19 mouse cellular contexts compared by ENCODE assay signal in genomic region chr2:170706488-170706887, GRCm38 (mm10).
"Had no signal": no experiment of that assay in that cellular context is flagged by ENCODE, and none has a peak within 500 bp of the region (broad histone marks: within the 10 kb centered on the region; RNA-seq: fewer than 3 reads in every experiment).

No protein-coding gene starts in this region.

- H3K27ac ChIP-seq: liver, embryonic 14.5 days; midbrain, embryonic 12.5 days; neural tube, embryonic 13.5 days; neural tube, embryonic 15.5 days had no signal

- H3K4me1 ChIP-seq: neural tube, embryonic 13.5 days; neural tube, embryonic 15.5 days had no signal

- H3K4me3 ChIP-seq: midbrain, embryonic 12.5 days; myocyte; neural tube, embryonic 13.5 days; neural tube, embryonic 15.5 days had no signal

- H3K27me3 ChIP-seq: midbrain, embryonic 12.5 days; neural tube, embryonic 13.5 days; neural tube, embryonic 15.5 days had no signal

- H3K4me2 ChIP-seq: lung, embryonic 14.5 days; midbrain, embryonic 12.5 days; neural tube, embryonic 13.5 days; neural tube, embryonic 15.5 days had no signal

- H3K9me3 ChIP-seq: midbrain, embryonic 12.5 days; neural tube, embryonic 13.5 days; neural tube, embryonic 15.5 days had no signal

- H3K9ac ChIP-seq: liver, embryonic 14.5 days; lung, embryonic 14.5 days; midbrain, embryonic 12.5 days; neural tube, embryonic 13.5 days; neural tube, embryonic 15.5 days had no signal

- H3K36me3 ChIP-seq: midbrain, embryonic 12.5 days; neural tube, embryonic 13.5 days; neural tube, embryonic 15.5 days had no signal

- DNase-seq: lung, adult 18-20 months; lung, embryonic 14.5 days; lung, postnatal 10 days; lung, postnatal 4 days; midbrain, embryonic 14.5 days; retina, postnatal 1 day; right cerebral cortex, adult 18-20 months; right cerebral cortex, postnatal 25 days; right cerebral cortex, postnatal 4 days; spleen, adult 18-20 months; thymus, adult 18-20 months; thymus, postnatal 14 days; thymus, postnatal 36 days had no signal

- ATAC-seq: midbrain, embryonic 16.5 days had no signal
